Mouse (Mus musculus) myocyte (in vitro differentiated cells): ENCODE measurements around the gene Rnf151.

ENCODE experiments used
- MAX ChIP-seq: IDR thresholded peaks from one replicate; pipeline ENCODE4 v1.6.1; 2011; ENCODE audit warnings: low read depth, mild to moderate bottlenecking, control low read depth
- POLR2A ChIP-seq: IDR thresholded peaks from one replicate; pipeline ENCODE4 v1.6.1; 2011; ENCODE audit warnings: low read depth, mild to moderate bottlenecking, control low read depth, moderate library complexity; ENCODE audit not compliant: insufficient read length
- TCF12 ChIP-seq: IDR thresholded peaks from one replicate; pipeline ENCODE4 v1.6.1; 2011; ENCODE audit warnings: mild to moderate bottlenecking, control low read depth; ENCODE audit not compliant: poor library complexity, insufficient read depth, severe bottlenecking
- USF1 ChIP-seq: IDR thresholded peaks from one replicate; pipeline ENCODE4 v1.6.1; 2011; ENCODE audit warnings: low read depth, mild to moderate bottlenecking, control low read depth, moderate library complexity

- no peak for TF ChIP-seq USF1
- TF ChIP-seq POLR2A, result no peak
- no peak for TF ChIP-seq MAX
- TF ChIP-seq TCF12, result no peak
Observed at GRCm38 (mm10) chr17:24727618-24728017, 9.8 kb upstream of the Rnf151 start, which contains the start of gene Rpl3l.
